Mouse (Mus musculus) urinary bladder, postnatal 25 days (tissue): Measurements from ENCODE around the gene Lbx2.

ENCODE experiments used
- DNase-seq: peaks from one replicate; pipeline ENCODE4 v3.0.0; 2022; ENCODE audit warnings: low spot score

Gene Lbx2

DNA sequence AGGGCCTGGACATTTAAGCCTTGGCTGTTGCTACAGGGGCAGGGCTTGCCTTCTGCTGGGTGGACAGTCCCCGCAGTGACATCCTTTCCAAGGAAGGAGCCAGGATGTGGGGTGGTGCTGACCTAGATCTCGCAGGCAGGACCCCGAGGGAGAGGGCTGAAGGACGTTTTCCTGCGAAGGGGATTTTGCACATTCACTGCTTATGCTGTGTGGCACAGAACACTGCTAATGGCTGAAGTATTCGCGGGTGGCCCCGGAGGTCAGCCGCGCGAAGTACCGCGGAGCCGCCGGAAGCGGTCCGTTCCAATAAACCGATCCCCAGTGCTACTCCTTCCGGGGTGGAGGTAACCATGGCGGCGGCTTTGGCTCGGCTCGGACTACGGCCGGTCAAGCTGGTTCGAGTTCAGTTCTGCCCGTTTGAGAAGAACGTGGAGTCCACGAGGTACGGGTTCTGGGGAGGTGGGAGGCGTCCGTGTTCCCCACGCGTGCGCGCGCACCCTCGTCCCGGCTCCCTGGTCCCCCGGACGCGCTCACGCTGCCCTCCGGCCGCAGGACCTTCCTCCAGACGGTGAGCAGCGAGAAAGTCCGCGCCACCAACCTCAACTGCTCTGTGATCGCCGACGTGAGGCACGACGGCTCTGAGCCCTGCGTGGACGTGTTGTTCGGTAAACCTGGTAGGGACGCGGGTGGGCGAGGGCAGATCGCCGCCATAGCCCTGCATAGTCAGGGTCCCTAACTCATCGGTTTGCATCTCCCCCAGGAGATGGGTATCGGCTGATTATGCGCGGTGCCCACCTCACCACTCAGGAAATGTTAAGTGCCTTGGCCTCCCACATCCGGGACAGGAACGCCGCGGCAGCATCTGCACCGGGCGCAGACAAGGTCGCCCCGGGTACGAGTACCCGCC, 22.8 kb downstream of the Lbx2 start, which contains the start of gene Mrpl53:
TSS of gene Mrpl53 (plus strand) at position 279 of the 907 bp plus-strand sequence.
- DNase-seq = peak; percentile 81

DNA sequence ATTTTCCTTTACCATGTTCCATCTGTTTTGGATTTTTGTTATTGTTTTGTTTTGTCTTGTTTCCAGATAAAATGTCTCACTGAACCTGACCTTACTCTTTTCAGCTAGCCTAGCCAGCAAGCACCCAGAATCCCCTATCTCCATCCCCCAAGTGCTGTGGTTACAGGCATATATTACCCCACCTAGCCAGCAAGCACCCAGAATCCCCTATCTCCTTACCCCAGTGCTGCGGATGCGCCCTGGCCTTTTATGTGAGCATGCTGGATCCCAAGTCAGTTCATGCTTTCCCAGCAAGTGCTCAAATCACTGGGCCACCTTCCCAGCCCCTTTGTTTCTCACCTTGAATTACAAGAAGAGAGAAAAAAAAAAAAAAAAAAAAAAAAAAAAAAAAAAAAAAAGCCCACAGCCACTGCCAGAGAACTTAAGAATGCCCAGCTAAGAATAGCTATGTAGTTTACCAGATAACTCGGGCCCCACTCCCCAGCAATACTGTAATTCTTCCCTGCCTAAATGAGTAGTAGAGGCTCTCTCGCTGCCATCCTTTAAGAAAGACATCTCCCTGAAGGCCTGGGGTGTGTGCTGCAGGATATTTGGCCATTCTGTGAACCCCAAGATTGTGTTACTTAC, 25.5 kb downstream of the Lbx2 start:
- no peak for DNase-seq

DNA sequence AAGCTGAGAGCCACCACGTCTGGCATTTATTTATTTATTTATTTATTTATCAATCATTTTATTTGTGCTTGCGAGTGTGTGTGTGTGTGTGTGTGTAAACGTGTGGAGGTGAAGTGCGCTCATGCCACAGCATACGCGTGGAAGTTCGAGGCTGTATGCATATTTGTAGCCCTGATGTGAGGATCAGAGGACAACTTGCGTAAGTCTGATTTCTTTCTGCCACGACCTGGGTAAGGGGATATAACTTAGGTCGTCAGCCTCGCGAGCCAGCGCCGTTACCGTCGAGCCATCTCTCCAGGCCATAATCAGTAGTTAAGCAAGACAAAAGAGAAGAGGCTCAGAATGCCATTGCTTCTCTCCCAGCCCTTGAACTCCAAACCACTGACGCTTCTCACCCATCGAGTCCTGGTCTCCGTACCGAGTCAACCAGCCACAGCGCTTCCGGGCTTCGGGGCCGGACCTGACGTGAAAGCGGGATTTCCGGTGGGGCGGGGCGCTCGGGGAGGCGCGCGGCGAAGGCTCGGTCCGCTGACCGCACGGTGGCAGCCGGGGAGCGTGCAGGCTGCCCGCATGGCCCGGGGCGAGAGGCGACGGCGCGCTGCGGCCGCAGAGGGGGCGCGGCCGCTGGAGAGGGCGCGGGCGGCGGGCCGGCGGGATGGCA, 29.0 kb downstream of the Lbx2 start, which contains the start of gene Mogs:
TSS of gene Mogs (plus strand) at position 486 of the 661 bp plus-strand sequence.
- peak; percentile 95 for DNase-seq

DNA sequence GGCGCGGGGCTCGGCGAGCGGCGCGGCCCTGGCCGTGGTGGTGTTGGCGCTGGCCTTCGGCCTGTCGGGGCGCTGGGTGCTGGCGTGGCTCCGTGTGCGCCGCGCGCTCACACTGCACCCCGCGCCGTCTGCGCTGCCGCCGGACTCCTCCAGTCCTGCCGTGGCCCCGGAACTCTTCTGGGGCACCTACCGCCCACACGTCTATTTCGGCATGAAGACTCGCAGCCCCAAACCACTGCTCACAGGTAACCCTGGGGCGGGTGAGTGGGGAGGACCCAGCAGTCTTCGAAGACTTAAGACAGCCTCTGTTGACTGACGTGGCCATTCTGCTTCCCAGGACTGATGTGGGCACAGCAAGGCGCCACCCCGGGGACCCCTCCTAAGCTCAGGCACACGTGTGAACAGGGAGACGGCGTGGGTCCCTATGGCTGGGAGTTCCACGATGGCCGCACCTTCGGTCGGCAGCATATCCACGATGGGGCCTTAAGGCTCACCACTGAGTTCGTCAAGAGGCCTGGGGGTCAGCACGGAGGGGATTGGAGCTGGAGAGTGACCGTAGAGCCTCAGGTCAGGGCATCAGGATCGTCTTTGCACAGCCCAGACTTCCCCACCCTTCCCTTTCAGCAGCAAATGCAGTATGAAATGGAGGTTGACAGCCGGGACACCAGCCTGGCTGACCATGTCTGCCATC, 29.7 kb downstream of the Lbx2 start:
- no peak for DNase-seq

DNA sequence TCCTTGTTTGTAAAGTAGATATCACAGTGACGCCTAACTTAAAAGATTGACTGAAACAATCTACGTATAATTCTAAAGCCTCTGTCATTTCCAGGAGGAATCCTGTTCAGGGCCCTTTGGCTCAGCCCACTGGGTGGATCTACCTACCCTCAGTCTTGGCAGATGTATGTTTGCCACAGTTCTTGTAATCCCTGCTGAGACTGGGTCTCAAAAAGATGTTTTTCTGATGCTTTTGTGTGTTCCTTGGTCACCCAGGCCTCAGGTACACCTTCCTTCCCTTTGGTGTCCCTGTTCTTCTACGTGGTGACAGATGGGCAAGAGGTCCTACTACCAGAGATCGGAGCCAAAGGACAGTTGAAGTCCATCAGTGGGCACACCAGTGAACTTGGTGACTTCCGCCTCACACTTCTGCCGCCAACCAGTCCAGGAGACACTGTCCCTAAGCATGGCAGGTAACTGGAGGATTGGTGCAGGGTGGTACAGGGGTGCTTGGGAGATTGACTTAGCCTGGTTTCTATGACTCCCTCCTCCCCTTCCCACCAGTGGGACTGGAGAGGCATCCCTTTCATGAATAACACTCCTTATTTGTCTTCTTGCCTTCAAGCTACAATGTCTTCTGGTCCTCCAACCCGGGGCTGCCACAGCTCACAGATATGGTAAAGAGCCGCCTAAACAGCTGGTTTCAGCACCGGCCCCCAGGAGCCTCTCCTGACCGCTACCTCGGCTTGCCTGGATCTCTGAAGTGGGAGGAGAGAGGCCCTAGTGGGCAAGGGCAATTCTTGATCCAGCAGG, 30.4 kb downstream of the Lbx2 start:
- DNase-seq = no peak

DNA sequence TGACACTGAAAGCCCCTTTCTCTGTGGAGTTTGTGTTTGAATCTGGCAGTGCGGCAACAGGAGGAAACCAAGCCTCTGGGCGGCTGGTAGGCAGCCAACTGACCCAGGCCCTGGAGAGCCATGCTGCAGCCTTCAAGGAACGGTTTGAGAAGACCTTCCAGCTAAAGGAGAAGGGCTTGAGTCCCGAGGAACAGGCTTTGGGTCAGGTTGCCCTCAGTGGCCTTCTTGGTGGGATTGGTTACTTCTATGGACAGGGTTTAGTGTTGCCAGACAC, 30.9 kb downstream of the Lbx2 start:
- DNase-seq = no peak

DNA sequence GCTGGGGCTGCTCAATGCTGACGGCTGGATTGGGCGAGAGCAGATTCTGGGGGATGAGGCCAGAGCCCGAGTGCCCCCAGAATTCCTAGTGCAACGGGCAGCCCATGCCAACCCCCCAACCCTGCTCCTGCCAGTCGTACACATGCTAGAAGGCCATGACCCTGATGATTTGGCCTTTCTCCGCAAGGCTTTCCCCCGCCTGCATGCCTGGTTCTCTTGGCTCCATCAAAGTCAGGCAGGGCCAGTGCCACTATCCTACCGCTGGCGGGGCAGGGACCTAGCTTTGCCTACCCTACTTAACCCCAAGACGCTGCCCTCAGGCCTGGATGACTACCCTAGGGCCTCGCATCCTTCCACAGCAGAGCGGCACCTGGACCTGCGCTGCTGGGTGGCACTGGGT, 31.4 kb downstream of the Lbx2 start:
- DNase-seq = no peak

DNA sequence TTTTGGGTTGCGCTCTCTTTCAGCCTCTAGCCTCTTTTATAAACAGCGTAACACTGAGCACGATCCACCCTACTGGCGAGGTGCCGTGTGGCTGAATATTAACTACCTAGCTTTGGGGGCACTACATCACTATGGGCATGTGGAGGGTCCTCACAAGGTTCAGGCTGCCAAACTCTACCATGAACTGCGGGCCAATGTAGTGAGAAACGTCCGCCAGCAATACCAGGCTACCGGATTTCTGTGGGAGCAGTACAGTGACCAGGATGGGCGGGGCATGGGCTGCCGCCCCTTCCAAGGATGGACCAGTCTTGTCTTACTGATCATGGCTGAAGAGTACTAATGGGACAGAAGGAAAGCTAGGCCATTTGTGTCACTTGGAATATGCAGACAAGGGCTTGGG, 32.2 kb downstream of the Lbx2 start:
- no peak for DNase-seq

DNA sequence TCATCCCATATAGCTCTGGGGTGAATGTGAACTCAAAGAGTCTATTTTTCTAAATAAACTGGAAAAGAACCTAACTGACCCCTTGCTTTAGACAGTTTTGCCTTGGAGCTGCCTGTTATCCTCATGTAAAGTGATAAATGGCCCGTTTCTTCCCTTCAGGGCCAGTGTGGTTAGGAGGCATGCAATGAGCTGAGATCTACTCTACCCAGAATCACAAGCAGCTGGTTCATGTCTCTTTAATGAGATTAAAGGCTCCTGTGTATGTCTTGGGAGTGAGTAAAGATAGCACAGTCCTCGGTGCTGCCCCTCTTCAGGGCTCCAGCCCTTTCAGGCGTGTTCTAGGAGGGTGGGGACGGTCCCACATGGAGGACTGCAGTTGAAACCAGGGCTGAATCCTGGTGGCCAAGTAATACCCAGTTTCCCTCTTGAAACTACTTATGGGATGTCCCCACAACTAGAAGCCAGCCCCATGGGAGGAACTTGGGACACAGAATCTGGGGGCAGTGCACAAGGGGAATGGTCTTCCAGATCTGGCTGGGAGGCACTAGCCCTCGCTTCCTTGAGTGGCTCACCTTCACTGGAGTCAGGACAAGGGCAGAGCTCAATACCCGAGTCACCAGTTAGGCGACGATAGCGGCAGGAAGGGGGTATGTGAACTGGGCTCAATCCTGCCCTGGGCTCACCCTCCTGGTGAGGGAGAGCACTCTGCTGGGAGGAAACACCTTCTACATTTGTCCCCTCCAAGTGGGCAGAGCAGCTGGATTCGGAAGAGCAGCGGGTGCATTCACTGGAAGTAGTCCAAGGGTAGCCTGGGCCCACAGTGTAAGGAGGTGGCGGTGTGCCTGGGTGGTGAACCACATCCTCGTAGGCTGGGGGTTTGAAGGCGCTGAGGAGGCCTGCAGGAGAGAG, 32.9 kb downstream of the Lbx2 start:
- DNase-seq = no peak

DNA sequence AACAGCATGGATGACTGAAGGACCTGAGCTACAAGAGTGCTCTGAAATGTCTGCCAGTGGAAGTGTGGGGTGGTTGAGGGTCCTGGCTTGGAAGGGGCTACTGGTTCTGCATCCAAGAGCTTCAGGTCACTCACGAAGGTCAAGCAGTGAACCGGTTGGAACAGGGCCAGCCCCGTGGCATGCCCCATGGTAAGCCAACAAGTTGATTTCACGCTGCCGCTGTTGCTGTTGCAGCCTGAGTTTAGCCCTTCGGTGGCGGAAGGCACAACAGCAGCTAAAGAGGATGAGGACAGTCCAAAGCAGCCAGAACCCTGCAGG, 33.5 kb downstream of the Lbx2 start:
- DNase-seq = no peak

DNA sequence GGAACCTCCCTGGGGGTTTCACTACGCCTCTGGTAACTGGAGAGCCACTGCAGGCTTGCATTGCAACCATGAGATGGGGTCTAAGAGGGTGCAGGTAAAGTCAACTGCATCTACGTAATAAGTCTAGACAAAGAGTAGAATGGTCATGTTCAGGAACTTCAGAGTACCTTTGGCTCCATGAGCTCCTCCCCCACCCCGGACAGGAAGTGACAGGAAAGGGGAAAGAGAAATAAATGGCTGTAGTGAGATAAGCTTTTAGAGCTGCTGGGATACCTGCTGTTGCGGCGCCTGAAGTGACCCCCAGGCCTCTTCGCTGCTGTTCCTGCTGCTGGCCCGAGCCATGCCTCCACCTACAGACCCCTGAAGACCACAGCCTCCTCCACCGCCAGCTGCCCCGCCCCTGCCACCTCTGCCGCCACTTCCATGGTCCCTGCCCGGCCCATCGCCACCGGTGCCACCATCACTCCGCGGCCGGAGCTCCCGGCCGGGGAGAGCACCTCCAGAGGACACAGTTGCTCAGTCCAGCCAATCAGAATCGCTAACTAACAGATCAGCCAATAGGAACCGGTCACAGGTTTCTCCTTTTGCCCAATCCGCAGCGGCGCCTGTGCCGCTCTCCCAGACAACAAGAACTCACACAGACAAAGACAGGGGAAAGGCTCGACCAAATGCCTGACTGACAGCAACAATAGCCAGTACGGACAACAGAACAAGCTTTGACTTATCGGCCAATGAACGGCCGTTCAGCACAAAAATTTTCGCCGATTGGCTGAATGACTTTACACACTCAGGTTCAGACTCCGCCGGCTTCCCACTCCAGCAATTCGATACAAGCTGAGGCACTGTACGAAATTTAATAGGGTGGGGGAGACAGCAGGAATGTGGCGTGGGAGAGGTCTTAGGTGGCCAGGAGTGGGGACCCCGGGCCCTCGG, 35.0 kb downstream of the Lbx2 start, which contains the start of gene Wbp1:
TSS of gene Wbp1 (minus strand) at position 630 of the 933 bp plus-strand sequence.
- peak; percentile 80 for DNase-seq

DNA sequence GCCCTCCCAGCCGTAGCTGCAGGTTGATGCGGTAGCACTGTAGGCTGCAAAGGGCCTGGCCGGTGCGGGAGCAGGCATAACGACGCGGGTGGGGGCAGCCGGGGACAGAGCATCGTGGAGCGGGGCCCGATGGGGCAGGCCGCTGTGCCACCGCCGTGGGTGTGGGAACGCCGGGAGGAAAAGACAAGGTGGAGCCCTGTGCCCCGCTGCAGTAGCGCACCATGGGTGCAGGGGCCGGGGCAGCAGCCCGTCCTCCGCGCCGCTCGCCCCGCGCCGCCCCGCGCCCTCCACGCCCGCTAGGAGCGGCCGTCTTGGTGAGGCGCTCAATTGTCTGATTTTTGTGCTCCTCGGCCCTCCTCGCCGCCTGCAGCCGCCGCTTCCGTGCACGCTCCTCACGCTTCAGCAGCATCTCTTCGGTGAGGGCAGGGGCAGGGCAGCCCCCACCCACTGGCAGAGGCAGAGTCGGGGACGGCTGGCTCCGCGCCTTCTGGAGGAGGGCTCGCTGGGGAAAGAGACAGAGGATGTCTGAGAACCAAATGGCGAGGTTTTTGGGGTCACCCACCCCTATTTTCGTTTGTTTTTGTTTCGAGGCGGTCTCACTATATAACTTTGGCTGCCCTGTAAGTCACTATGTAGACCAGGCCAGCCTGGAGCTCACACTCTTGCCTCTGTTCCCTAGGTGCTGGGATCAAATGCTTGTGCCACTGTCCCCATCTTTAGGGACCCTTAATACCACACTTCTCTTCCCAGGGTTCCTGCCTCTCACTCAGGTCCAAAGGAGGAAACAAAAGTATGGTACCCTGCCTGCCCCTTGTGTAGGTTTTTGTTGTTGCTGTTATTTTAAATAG, 35.9 kb downstream of the Lbx2 start:
- DNase-seq = no peak

DNA sequence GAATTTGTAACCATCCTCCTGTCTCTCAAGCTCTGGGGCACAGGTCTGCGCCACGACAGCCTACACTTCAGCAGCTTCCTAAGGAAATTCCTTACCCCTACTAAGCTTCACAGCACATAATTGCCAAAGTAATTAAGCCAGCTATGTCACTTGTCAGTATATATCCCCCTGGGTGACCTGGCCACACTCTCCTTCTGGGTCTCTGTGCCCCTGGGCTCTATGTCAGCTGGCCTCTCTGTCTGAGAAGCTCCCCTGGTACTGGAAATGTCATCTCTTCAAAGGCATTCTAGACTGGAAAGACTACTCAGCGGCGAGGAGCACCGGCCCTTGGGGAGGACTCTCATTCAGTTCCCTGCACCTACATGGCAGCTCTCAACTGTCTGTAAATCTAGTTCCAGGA, 36.8 kb downstream of the Lbx2 start:
- DNase-seq = no peak

DNA sequence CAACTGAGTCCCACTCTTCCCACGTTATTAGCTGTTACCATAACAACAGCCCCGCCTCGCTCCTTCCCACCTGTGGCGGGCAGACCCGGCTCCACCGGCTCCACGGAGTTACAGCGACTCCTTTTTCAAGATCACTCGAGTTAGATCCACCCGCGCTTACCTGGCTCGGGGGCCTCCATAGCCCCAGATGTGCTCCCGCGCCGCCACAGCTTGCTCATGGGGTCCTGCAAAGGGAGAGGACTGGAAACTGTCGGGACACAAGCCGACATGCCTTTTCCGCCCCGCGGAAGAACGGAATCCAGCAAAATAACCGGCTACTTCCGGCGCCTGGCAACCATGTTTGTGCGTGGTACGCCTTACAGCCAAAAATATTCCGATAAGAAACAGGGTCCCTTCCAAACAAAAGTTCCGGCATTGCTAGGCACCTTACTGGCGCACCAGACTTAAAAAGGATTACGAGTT, 38.7 kb downstream of the Lbx2 start:
- peak; percentile 86 for DNase-seq

DNA sequence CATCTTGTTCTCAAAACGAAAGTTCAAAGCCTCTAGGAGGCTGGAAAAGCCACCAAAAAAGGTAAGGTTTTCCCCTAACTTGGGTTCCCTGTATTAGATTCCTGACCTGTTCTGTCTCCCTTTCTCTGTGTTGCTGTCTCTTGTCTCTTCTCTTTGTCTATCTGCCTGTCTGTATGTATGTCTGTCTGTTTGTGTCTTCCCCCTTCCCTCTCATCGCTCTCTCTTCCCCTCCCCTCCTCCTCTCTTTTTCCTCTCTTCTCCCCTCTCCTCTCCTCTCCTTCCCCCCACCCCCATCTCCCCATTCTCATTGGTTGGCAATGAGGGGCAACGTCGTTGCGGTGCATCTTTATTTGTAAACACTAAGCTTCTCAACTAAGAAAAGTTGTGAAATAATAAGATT, 39.2 kb downstream of the Lbx2 start, which contains the start of gene Ino80b:
TSS of gene Ino80b (minus strand) at position 101 of the 400 bp plus-strand sequence.
- DNase-seq = no peak

DNA sequence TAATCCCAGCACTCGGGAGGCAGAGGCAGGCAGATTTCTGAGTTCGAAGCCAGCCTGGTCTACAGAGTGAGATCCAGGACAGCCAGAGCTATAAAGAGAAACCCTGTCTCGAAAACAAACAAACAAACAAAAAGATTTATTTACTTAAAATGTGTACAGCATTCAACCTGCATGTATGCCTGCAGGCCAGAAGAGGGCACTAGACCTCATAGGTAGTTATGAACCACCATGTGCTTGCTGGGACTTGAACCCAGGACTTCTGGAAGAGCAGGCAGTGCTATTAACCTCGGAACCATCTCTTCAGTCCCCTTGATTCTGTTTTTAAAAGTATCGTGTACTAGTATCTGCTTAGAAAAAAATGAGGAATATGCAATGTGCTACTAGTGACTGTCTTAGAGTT, 41.3 kb downstream of the Lbx2 start:
- DNase-seq = no peak

DNA sequence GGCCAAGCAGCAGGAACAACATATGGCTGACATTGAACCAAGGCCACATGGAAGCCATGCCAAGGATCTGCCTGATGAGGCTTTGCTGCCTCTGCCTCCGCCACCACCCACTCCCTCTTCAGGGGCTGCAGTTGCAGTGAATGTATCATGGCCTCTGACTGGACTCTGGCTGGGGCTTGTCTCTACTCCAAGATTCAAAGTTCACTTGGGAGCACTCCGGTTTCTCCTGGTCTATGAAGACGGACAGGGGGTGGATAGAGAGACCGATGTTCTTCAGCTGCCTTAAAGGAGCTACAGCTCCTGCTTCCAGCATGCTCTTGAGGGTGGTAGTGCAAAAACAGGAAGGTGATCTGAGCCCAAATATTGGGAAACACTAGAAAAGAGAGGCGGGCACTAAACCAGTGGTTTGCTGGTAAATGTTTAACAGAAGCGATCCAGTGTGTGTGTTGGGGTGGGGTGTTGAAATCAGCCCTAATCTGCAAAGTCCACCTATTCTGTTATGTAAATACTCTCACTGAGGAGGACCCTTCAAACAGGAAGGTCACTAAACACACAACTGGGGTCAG, 45.4 kb downstream of the Lbx2 start:
- no peak for DNase-seq
